In genomic region chr13:101308724-101309123, GRCm38 (mm10) we compare ENCODE assay signal across 14 mouse cellular contexts.
"Had no signal": no experiment of that assay in that cellular context is flagged by ENCODE, and none has a peak within 500 bp of the region (broad histone marks: within the 10 kb centered on the region; RNA-seq: fewer than 3 reads in every experiment).

No protein-coding gene starts in this region.

- H3K4me1 ChIP-seq: intestine, embryonic 15.5 days; limb, embryonic 10.5 days; liver, embryonic 13.5 days; megakaryocyte, embryonic 14.5 days; midbrain, embryonic 10.5 days; midbrain, embryonic 13.5 days had no signal

- H3K36me3 ChIP-seq: intestine, embryonic 15.5 days; limb, embryonic 10.5 days; limb, embryonic 13.5 days; liver, embryonic 13.5 days; midbrain, embryonic 10.5 days; midbrain, embryonic 13.5 days had no signal

- H3K4me3 ChIP-seq: intestine, embryonic 15.5 days; limb, embryonic 10.5 days; limb, embryonic 13.5 days; liver, embryonic 13.5 days; megakaryocyte, embryonic 14.5 days; midbrain, embryonic 10.5 days; midbrain, embryonic 13.5 days had no signal

- ATAC-seq: intestine, embryonic 15.5 days; midbrain, embryonic 13.5 days; midbrain, embryonic 16.5 days had no signal

- H3K27ac ChIP-seq: intestine, embryonic 15.5 days; limb, embryonic 10.5 days; limb, embryonic 13.5 days; liver, embryonic 13.5 days; midbrain, embryonic 10.5 days; midbrain, embryonic 13.5 days had no signal

- DNase-seq: kidney, adult 18-20 months; kidney, postnatal 14 days; kidney, postnatal 4 days; liver, embryonic 13.5 days; lung, adult 2 months; lung, postnatal 14 days; lung, postnatal 4 days had no signal

- H3K27me3 ChIP-seq: intestine, embryonic 15.5 days; limb, embryonic 13.5 days; liver, embryonic 13.5 days; midbrain, embryonic 13.5 days had no signal
